Mouse (Mus musculus) testis, adult 2 months (tissue): ENCODE measurements around the gene Cul3.

Source experiments
- CTCF ChIP-seq: fragments of 200-500 bp; IDR thresholded peaks from 2 replicates; pipeline ENCODE4 v1.5.1; 2012; ENCODE audit warnings: low read depth, mild to moderate bottlenecking, inconsistent platforms, low read length, moderate library complexity; ENCODE audit not compliant: control insufficient read depth, insufficient read depth, insufficient replicate concordance
- POLR2A ChIP-seq: fragments of 200-500 bp; IDR thresholded peaks from 2 replicates; pipeline ENCODE4 v1.6.1; 2012; ENCODE audit warnings: low read depth, mild to moderate bottlenecking, inconsistent platforms, low read length, moderate library complexity; ENCODE audit not compliant: control insufficient read depth

DNA sequence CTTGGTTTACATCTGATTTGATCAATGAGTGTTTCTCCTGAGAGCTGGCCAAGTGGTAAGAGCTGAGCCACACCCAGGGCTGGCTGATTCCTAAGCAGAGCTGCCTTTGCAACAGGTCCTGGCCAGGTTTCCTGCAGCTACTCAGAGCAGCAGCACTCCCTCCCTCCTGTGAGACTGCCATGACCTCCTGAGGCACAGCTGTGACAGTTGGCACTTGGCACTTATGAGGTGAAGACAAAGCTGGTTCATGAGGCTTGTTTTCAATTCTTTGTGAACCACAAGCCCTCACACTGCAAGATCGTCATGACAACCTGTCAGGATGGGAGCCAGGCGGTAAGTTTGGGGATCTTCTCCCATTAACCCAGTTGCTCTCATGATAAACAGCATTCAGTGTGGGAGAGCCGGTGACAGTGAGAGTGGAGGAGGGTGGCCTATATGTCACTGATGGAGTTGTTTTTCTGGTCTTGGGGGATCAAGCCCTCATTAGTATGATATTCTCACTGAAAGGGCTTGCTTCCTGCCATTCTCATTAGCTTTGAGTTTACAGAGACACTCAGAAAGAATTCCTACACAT lies 115.4 kb downstream of the Cul3 start:
- TF ChIP-seq CTCF (no peak), POLR2A (no peak)
